Mouse (Mus musculus) E14TG2a.4 (cell line): ENCODE results near the gene Pafah1b1.

ENCODE experiments used
- CTCF ChIP-seq: conservative IDR thresholded peaks from 2 replicates; pipeline ENCODE4 v1.5.1; 2014; ENCODE audit warnings: low read length
- NANOG ChIP-seq: IDR thresholded peaks from 2 replicates; pipeline ENCODE4 v1.6.1; 2014; ENCODE audit warnings: borderline replicate concordance, low read length, mixed read lengths
- POU5F1 ChIP-seq: IDR thresholded peaks from 2 replicates; pipeline ENCODE4 v1.6.1; 2014; ENCODE audit warnings: low read length, borderline replicate concordance

DNA sequence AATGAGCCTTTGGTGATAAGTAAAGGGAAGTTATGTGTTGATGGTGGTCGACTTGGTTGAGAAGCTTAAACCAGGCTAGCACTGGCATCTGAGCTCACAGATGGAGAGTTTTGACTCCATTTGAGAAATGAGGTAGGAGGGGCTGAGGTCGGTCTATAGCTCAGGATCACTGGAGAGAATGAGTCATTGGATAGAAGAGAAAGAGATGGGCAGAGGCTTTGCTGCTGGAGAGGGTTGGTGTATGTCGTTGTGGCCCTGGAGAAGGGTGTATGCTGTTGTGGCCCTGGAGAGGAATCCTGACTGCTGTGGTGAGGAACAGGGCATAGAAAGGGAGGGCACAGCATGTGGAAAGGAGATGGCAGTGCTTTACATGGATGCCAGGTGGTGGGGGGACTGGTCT, 68.5 kb downstream of the Pafah1b1 start:
- TF ChIP-seq CTCF (no peak), NANOG (no peak), POU5F1 (no peak)
